19 mouse cellular contexts compared by ENCODE assay signal in the genomic region with DNA sequence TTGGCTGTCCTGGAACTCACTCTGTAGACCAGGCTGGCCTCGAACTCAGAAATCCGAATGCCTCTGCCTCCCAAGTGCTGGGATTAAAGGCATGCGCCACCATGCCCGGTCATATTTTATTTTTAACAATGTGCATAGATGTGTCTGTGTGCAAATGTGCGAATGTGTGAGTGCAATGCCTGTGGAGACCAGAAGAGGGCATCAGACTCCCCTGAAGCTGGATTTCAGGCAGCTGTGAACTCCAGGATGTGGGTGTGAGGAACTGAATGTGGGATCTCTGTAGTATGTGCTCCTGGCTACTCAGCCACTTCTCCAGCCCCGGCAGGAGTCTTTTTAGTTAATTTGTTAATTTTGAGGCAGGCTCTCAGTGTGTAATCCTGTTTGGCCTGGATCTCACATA. TPM values are rescaled to one million over a fixed set of nuclear protein-coding genes. Genes with fewer than 3 reads are reported as not detected.
DNase-seq lines count a peak whose midpoint lies in the region; ATAC-seq and TF ChIP-seq lines count a peak whose summit lies in the region.
"Had no signal": no experiment of that assay in that cellular context is flagged by ENCODE, and none has a peak within 500 bp of the region (broad histone marks: within the 10 kb centered on the region; RNA-seq: fewer than 3 reads in every experiment).

No protein-coding gene starts in this region.

- WGBS in heart, postnatal 0 days = 81% methylated on average over 6 of the region's 6 CpGs
- WGBS in midbrain, postnatal 0 days = 88% methylated on average over 6 of the region's 6 CpGs
- 87% methylated on average over 6 of the region's 6 CpGs for WGBS in midbrain, embryonic 15.5 days
- 72% methylated on average over 6 of the region's 6 CpGs for WGBS in bone marrow, adult 2 months
- 88% methylated on average over 6 of the region's 6 CpGs for WGBS in midbrain, embryonic 14.5 days

- no peak overlapping the region for H3K4me3 ChIP-seq in heart, postnatal 0 days (ENCODE audit: low read depth, low read length)
- H3K4me3 ChIP-seq in midbrain, postnatal 0 days (ENCODE audit: low read depth, low read length) = no peak overlapping the region
- H3K4me3 ChIP-seq in midbrain, embryonic 15.5 days = no peak overlapping the region
- no peak overlapping the region for H3K4me3 ChIP-seq in bone marrow, adult 2 months (replicated peaks; ENCODE audit: control insufficient read depth, low read depth, low read length)
- no peak overlapping the region for H3K4me3 ChIP-seq in midbrain, embryonic 14.5 days (replicated peaks; ENCODE audit: low read depth, low read length)
- H3K4me3 ChIP-seq: embryonic facial prominence, embryonic 10.5 days; limb, embryonic 12.5 days; megakaryocyte, embryonic 14.5 days; neural tube, embryonic 12.5 days had no signal

- no peaks in the 10 kb centered on the region for H3K27me3 ChIP-seq in heart, postnatal 0 days (ENCODE audit: control insufficient read depth, insufficient read depth, low read length)
- no peaks in the 10 kb centered on the region for H3K27me3 ChIP-seq in midbrain, postnatal 0 days (ENCODE audit: insufficient read depth, low read length)
- H3K27me3 ChIP-seq in midbrain, embryonic 15.5 days (replicated peaks) = peaks cover 28% of the 10 kb centered on the region
- peaks cover 14% of the 10 kb centered on the region; the same call in 1 of the 2 replicates for H3K27me3 ChIP-seq in midbrain, embryonic 14.5 days (ENCODE audit: control insufficient read depth, insufficient read depth, low read length)

- no peaks in the 10 kb centered on the region for H3K36me3 ChIP-seq in heart, postnatal 0 days (replicated peaks; ENCODE audit: control insufficient read depth, insufficient read depth, low read length)
- no peaks in the 10 kb centered on the region for H3K36me3 ChIP-seq in midbrain, postnatal 0 days (ENCODE audit: insufficient read depth, low read length)
- H3K36me3 ChIP-seq in midbrain, embryonic 15.5 days (replicated peaks) = no peaks in the 10 kb centered on the region
- H3K36me3 ChIP-seq in midbrain, embryonic 14.5 days (ENCODE audit: control insufficient read depth, insufficient read depth, low read length) = no peaks in the 10 kb centered on the region
- H3K36me3 ChIP-seq: embryonic facial prominence, embryonic 10.5 days; limb, embryonic 12.5 days; neural tube, embryonic 12.5 days had no signal

- no peak for ATAC-seq in heart, postnatal 0 days (ENCODE audit: insufficient read depth, low read depth)
- no peak for ATAC-seq in midbrain, postnatal 0 days (ENCODE audit: low FRiP score)
- no peak for ATAC-seq in midbrain, embryonic 15.5 days (replicated peaks)
- no peak for ATAC-seq in erythroid progenitor cell, adult 5-6 weeks (replicated peaks; ENCODE audit: low FRiP score, poor library complexity, severe bottlenecking)
- ATAC-seq in midbrain, embryonic 14.5 days (ENCODE audit: low FRiP score, low TSS enrichment) = no peak

- no peak for DNase-seq in heart, postnatal 0 days (ENCODE audit: low spot score)
- no peak for DNase-seq in heart, adult 11 months
- no peak for DNase-seq in midbrain, postnatal 0 days (ENCODE audit: low spot score)
- DNase-seq in adrenal gland, postnatal 10 days = no peak
- DNase-seq in midbrain, embryonic 14.5 days = no peak
- DNase-seq: gastrocnemius, postnatal 10 days; heart, postnatal 36 days; kidney, adult 11 months; right cerebral cortex, postnatal 25 days had no signal

- H3K27ac ChIP-seq in heart, postnatal 0 days (ENCODE audit: low read depth) = no peak overlapping the region
- no peak overlapping the region for H3K27ac ChIP-seq in midbrain, postnatal 0 days (ENCODE audit: low read depth, low read length)
- no peak overlapping the region for H3K27ac ChIP-seq in midbrain, embryonic 15.5 days
- no peak overlapping the region for H3K27ac ChIP-seq in bone marrow, adult 2 months (ENCODE audit: control insufficient read depth, insufficient read depth, low read depth, low read length, poor library complexity)
- no peak overlapping the region for H3K27ac ChIP-seq in midbrain, embryonic 14.5 days (replicated peaks; ENCODE audit: low read depth, low read length)
- H3K27ac ChIP-seq: embryonic facial prominence, embryonic 10.5 days; limb, embryonic 12.5 days; neural tube, embryonic 12.5 days had no signal

- H3K4me1 ChIP-seq in heart, postnatal 0 days (ENCODE audit: control insufficient read depth, insufficient read depth) = no peaks in the 10 kb centered on the region
- no peaks in the 10 kb centered on the region for H3K4me1 ChIP-seq in midbrain, postnatal 0 days (ENCODE audit: insufficient read depth, low read length)
- H3K4me1 ChIP-seq in midbrain, embryonic 15.5 days = no peaks in the 10 kb centered on the region
- H3K4me1 ChIP-seq in bone marrow, adult 2 months (ENCODE audit: control insufficient read depth, insufficient read depth, low read length) = no peaks in the 10 kb centered on the region; the same call in 1 of the 2 replicates
- H3K4me1 ChIP-seq in midbrain, embryonic 14.5 days (ENCODE audit: control insufficient read depth, insufficient read depth, low read length) = no peaks in the 10 kb centered on the region
- H3K4me1 ChIP-seq: embryonic facial prominence, embryonic 10.5 days; limb, embryonic 12.5 days; neural tube, embryonic 12.5 days had no signal

- H3K9me3 ChIP-seq in heart, postnatal 0 days (replicated peaks; ENCODE audit: control insufficient read depth, low read length) = no peaks in the 10 kb centered on the region
- no peaks in the 10 kb centered on the region for H3K9me3 ChIP-seq in midbrain, postnatal 0 days (ENCODE audit: low read length)
- no peaks in the 10 kb centered on the region for H3K9me3 ChIP-seq in midbrain, embryonic 15.5 days
- no peaks in the 10 kb centered on the region for H3K9me3 ChIP-seq in midbrain, embryonic 14.5 days (ENCODE audit: control insufficient read depth, low read length)
- H3K9me3 ChIP-seq: embryonic facial prominence, embryonic 10.5 days; limb, embryonic 12.5 days; neural tube, embryonic 12.5 days had no signal

- no peak overlapping the region for H3K4me2 ChIP-seq in heart, postnatal 0 days (ENCODE audit: low read depth, low read length)
- no peak overlapping the region for H3K4me2 ChIP-seq in midbrain, postnatal 0 days (ENCODE audit: low read depth, low read length, poor library complexity, severe bottlenecking)
- no peak overlapping the region for H3K4me2 ChIP-seq in midbrain, embryonic 15.5 days
- H3K4me2 ChIP-seq in midbrain, embryonic 14.5 days (ENCODE audit: low read length) = no peak overlapping the region
- H3K4me2 ChIP-seq: limb, embryonic 12.5 days; neural tube, embryonic 12.5 days had no signal

- H3K9ac ChIP-seq in heart, postnatal 0 days (replicated peaks; ENCODE audit: low read depth, low read length) = no peak overlapping the region
- no peak overlapping the region for H3K9ac ChIP-seq in midbrain, postnatal 0 days (replicated peaks; ENCODE audit: low read length, poor library complexity, severe bottlenecking)
- no peak overlapping the region for H3K9ac ChIP-seq in midbrain, embryonic 15.5 days
- no peak overlapping the region for H3K9ac ChIP-seq in midbrain, embryonic 14.5 days (replicated peaks; ENCODE audit: low read length)
- H3K9ac ChIP-seq: limb, embryonic 12.5 days; neural tube, embryonic 12.5 days had no signal

- TF ChIP-seq CTCF in heart, postnatal 0 days (IDR thresholded peaks at IDR 0.05; ENCODE audit: low read depth) = 0 out of 2 replicates have a peak, but pooled peaks have one; percentile 15
- TF ChIP-seq CTCF in midbrain, postnatal 0 days (IDR thresholded peaks at IDR 0.05) = peak; percentile 53
- peak; percentile 36; the same call in 1 of the 2 replicates for TF ChIP-seq CTCF in bone marrow, adult 2 months (IDR thresholded peaks at IDR 0.05; ENCODE audit: control insufficient read depth, insufficient read depth, low read length)

- no peak for TF ChIP-seq EP300 in heart, postnatal 0 days (IDR thresholded peaks at IDR 0.05; ENCODE audit: low read depth)

- no peak for TF ChIP-seq POLR2A in bone marrow, adult 2 months (IDR thresholded peaks at IDR 0.05; ENCODE audit: borderline replicate concordance, control insufficient read depth, low read depth, low read length)

RNA-seq across cellular contexts. Expression of a gene that starts 6.4 kb away (rescaled TPM):
- total RNA-seq in heart, postnatal 0 days (2014; rRNA removed; ENCODE audit: low replicate concordance) = 17.9 and 39.5 TPM in 2 replicates
- 68.8 and 73.5 TPM in 2 replicates for polyA plus RNA-seq in heart, postnatal 0 days (2015; fragmentation: Nextera tagmentation; extraction: Ambion mirVana)
- 228 and 259 TPM in 2 replicates for total RNA-seq in midbrain, postnatal 0 days (2014; rRNA removed)
- polyA plus RNA-seq in midbrain, postnatal 0 days (2015; fragmentation: Nextera tagmentation; extraction: Ambion mirVana) = 510 and 544 TPM in 2 replicates
- 409 and 418 TPM in 2 replicates for polyA plus RNA-seq in midbrain, embryonic 15.5 days (2015; fragmentation: Nextera tagmentation; extraction: Ambion mirVana)
- polyA plus RNA-seq in bone marrow, adult 2 months (2011; ENCODE audit: insufficient read depth, insufficient read length, low replicate concordance, missing spikeins) = 12.4 and 32.0 TPM in 2 replicates
- 10 to 100 TPM; 33.2 to 38.0 TPM for total RNA-seq in adrenal gland, postnatal 10 days (2021)
- total RNA-seq in erythroid progenitor cell, adult 5-6 weeks (2015; ENCODE audit: low replicate concordance) = 15.1 and 30.2 TPM in 2 replicates
- 3.7 and 3.9 TPM in 2 replicates for total RNA-seq in erythroid progenitor cell, adult 5-6 weeks (2017; ENCODE audit: low replicate concordance)
- 276 and 368 TPM in 2 replicates for polyA plus RNA-seq in midbrain, embryonic 14.5 days (2014; fragmentation: Nextera tagmentation; extraction: Ambion mirVana)

RNA-seq across cellular contexts. Expression of a gene that starts 12.9 kb away (rescaled TPM):
- not detected in 2 replicates for total RNA-seq in heart, postnatal 0 days (2014; rRNA removed; ENCODE audit: low replicate concordance)
- not detected in 2 replicates for polyA plus RNA-seq in heart, postnatal 0 days (2015; fragmentation: Nextera tagmentation; extraction: Ambion mirVana)
- not detected in 2 replicates for total RNA-seq in midbrain, postnatal 0 days (2014; rRNA removed)
- not detected in 2 replicates for polyA plus RNA-seq in midbrain, postnatal 0 days (2015; fragmentation: Nextera tagmentation; extraction: Ambion mirVana)
- polyA plus RNA-seq in midbrain, embryonic 15.5 days (2015; fragmentation: Nextera tagmentation; extraction: Ambion mirVana) = not detected in 2 replicates
- not detected in 2 replicates for polyA plus RNA-seq in bone marrow, adult 2 months (2011; ENCODE audit: insufficient read depth, insufficient read length, low replicate concordance, missing spikeins)
- not detected for total RNA-seq in adrenal gland, postnatal 10 days (2021)
- total RNA-seq in erythroid progenitor cell, adult 5-6 weeks (2015; ENCODE audit: low replicate concordance) = not detected in 2 replicates
- not detected in 2 replicates for total RNA-seq in erythroid progenitor cell, adult 5-6 weeks (2017; ENCODE audit: low replicate concordance)
- polyA plus RNA-seq in midbrain, embryonic 14.5 days (2014; fragmentation: Nextera tagmentation; extraction: Ambion mirVana) = not detected in 2 replicates
- total RNA-seq: adrenal gland, adult 18-20 months; gastrocnemius, postnatal 10 days; heart, postnatal 36 days; layer of hippocampus, adult 8-10 months had no signal
- polyA plus RNA-seq: forebrain, embryonic 11.5 days; limb, embryonic 12.5 days had no signal

RNA-seq across cellular contexts. Expression of a gene that starts 19.4 kb away (rescaled TPM):
- total RNA-seq in heart, postnatal 0 days (2014; rRNA removed; ENCODE audit: low replicate concordance) = 0.34 and 0.97 TPM in 2 replicates
- 0.69 and 0.87 TPM in 2 replicates for polyA plus RNA-seq in heart, postnatal 0 days (2015; fragmentation: Nextera tagmentation; extraction: Ambion mirVana)
- total RNA-seq in midbrain, postnatal 0 days (2014; rRNA removed) = 0.22 and 0.42 TPM in 2 replicates
- polyA plus RNA-seq in midbrain, postnatal 0 days (2015; fragmentation: Nextera tagmentation; extraction: Ambion mirVana) = 0.22 and 0.53 TPM in 2 replicates
- 0.13 and 0.19 TPM in 2 replicates for polyA plus RNA-seq in midbrain, embryonic 15.5 days (2015; fragmentation: Nextera tagmentation; extraction: Ambion mirVana)
- 0.61 TPM in 1 of 2 replicates, not detected in the other for polyA plus RNA-seq in bone marrow, adult 2 months (2011; ENCODE audit: insufficient read depth, insufficient read length, low replicate concordance, missing spikeins)
- 1 to 10 TPM; 1.2 to 1.3 TPM for total RNA-seq in adrenal gland, postnatal 10 days (2021)
- 0.72 TPM in 1 of 2 replicates, not detected in the other for total RNA-seq in erythroid progenitor cell, adult 5-6 weeks (2015; ENCODE audit: low replicate concordance)
- not detected in 2 replicates for total RNA-seq in erythroid progenitor cell, adult 5-6 weeks (2017; ENCODE audit: low replicate concordance)
- polyA plus RNA-seq in midbrain, embryonic 14.5 days (2014; fragmentation: Nextera tagmentation; extraction: Ambion mirVana) = not detected in 2 replicates

RNA-seq across cellular contexts. Expression of a gene that starts 55.8 kb away (rescaled TPM):
- 0.89 TPM in 1 of 2 replicates, not detected in the other for total RNA-seq in heart, postnatal 0 days (2014; rRNA removed; ENCODE audit: low replicate concordance)
- polyA plus RNA-seq in heart, postnatal 0 days (2015; fragmentation: Nextera tagmentation; extraction: Ambion mirVana) = 0.75 and 1.2 TPM in 2 replicates
- total RNA-seq in midbrain, postnatal 0 days (2014; rRNA removed) = 0.99 and 2.0 TPM in 2 replicates
- polyA plus RNA-seq in midbrain, postnatal 0 days (2015; fragmentation: Nextera tagmentation; extraction: Ambion mirVana) = 0.38 and 0.49 TPM in 2 replicates
- polyA plus RNA-seq in midbrain, embryonic 15.5 days (2015; fragmentation: Nextera tagmentation; extraction: Ambion mirVana) = 0.80 and 1.0 TPM in 2 replicates
- 2.6 and 3.3 TPM in 2 replicates for polyA plus RNA-seq in bone marrow, adult 2 months (2011; ENCODE audit: insufficient read depth, insufficient read length, low replicate concordance, missing spikeins)
- 1 to 10 TPM; 1.9 to 4.3 TPM for total RNA-seq in adrenal gland, postnatal 10 days (2021)
- total RNA-seq in erythroid progenitor cell, adult 5-6 weeks (2015; ENCODE audit: low replicate concordance) = not detected in 2 replicates
- 2.0 TPM in 1 of 2 replicates, not detected in the other for total RNA-seq in erythroid progenitor cell, adult 5-6 weeks (2017; ENCODE audit: low replicate concordance)
- 0.54 and 1.2 TPM in 2 replicates for polyA plus RNA-seq in midbrain, embryonic 14.5 days (2014; fragmentation: Nextera tagmentation; extraction: Ambion mirVana)
- polyA plus RNA-seq: forebrain, embryonic 11.5 days had no signal
